Mouse (Mus musculus) heart, postnatal 0 days (tissue): ENCODE measurements around the gene Abhd6.

ENCODE experiments used
- CTCF ChIP-seq: IDR thresholded peaks from 2 replicates; pipeline ENCODE4 v1.5.1; 2016; ENCODE audit warnings: antibody characterized with exemption, control low read depth, low read depth
- EP300 ChIP-seq: IDR thresholded peaks from 2 replicates; pipeline ENCODE4 v1.6.1; 2016; ENCODE audit warnings: antibody characterized with exemption, low read depth

GRCm38 (mm10) chr14:8042120-8042519, 39.4 kb downstream of the Abhd6 start:
- no peak for TF ChIP-seq CTCF
- TF ChIP-seq EP300 = no peak
